Mouse (Mus musculus) embryonic facial prominence, embryonic 15.5 days (tissue): ENCODE data around the gene Plscr1. TPM values are rescaled to one million over a fixed set of nuclear protein-coding genes. Genes with fewer than 3 reads are reported as not detected.

Source experiments
- ATAC-seq: fragments of 200-750 bp; cut with Nextera tagmentation; 2 replicates; pipeline ENCODE4 v1.8.0; 2017; ENCODE audit warnings: low read depth, moderate TSS enrichment; ENCODE audit not compliant: insufficient number of reproducible peaks, low FRiP score, low TSS enrichment
- H3K27ac ChIP-seq: fragments of 300-500 bp; sonication (generic); replicated peaks from 2 replicates; pipeline ENCODE4 v1.5.1; 2015; ENCODE audit warnings: mild to moderate bottlenecking, inconsistent platforms
- H3K27me3 ChIP-seq: fragments of 300-500 bp; sonication (generic); 2 replicates; pipeline ENCODE4 v1.6.1; 2015; ENCODE audit warnings: inconsistent platforms
- H3K36me3 ChIP-seq: fragments of 300-500 bp; sonication (generic); 2 replicates; pipeline ENCODE4 v1.6.1; 2015; ENCODE audit warnings: mild to moderate bottlenecking, inconsistent platforms
- H3K4me1 ChIP-seq: fragments of 300-500 bp; sonication (generic); 2 replicates; pipeline ENCODE4 v1.6.1; 2015; ENCODE audit warnings: inconsistent platforms
- H3K4me2 ChIP-seq: fragments of 300-500 bp; sonication (generic); replicated peaks from 2 replicates; pipeline ENCODE4 v1.6.1; 2015; ENCODE audit warnings: mild to moderate bottlenecking, inconsistent platforms
- H3K4me3 ChIP-seq: fragments of 300-500 bp; sonication (generic); replicated peaks from 2 replicates; pipeline ENCODE4 v1.5.1; 2015; ENCODE audit warnings: mild to moderate bottlenecking, inconsistent platforms
- H3K9ac ChIP-seq: fragments of 300-500 bp; sonication (generic); 2 replicates; pipeline ENCODE4 v1.6.1; 2015; ENCODE audit warnings: inconsistent platforms
- H3K9me3 ChIP-seq: fragments of 300-500 bp; sonication (generic); replicated peaks from 2 replicates; pipeline ENCODE4 v1.6.1; 2016; ENCODE audit warnings: inconsistent platforms
- WGBS: fragments of 180-500 bp; shearing (Covaris S2); methylation state at CpG from one replicate; pipeline ENCODE4 v1.1.7; 2015; 5-methylcytosine and 5-hydroxymethylcytosine counted together
- polyA plus RNA-seq: library from polyadenylated mRNA; unstranded; fragments of >200 nt; fragmentation: Nextera tagmentation; extraction: Ambion mirVana; gene quantifications from 2 replicates; pipeline ENCODE4 v1.2.1, GENCODE M21; 2015

Plscr1 gene
- polyA plus RNA-seq, 1 experiment from 2014 or later: 18.9 TPM

GRCm38 (mm10) chr9:92226127-92226655, 23.4 kb upstream of the Plscr1 start:
- Histone ChIP-seq H3K36me3 (no peaks in the 10 kb centered on the region), H3K4me2 (no peak overlapping the region), H3K27ac (no peak overlapping the region), H3K9ac (no peak overlapping the region), H3K4me3 (no peak overlapping the region), H3K9me3 (no peaks in the 10 kb centered on the region), H3K4me1 (no peaks in the 10 kb centered on the region), H3K27me3 (no peaks in the 10 kb centered on the region)
- no peak for ATAC-seq
- WGBS: 72% methylated on average over 3 of the region's 3 CpGs

GRCm38 (mm10) chr9:92226795-92227194, 22.8 kb upstream of the Plscr1 start:
- no peaks in the 10 kb centered on the region for H3K36me3 ChIP-seq
- WGBS: 65% methylated on average over 3 of the region's 3 CpGs
- no peak overlapping the region for H3K4me2 ChIP-seq
- H3K4me3 ChIP-seq: no peak overlapping the region
- no peaks in the 10 kb centered on the region for H3K4me1 ChIP-seq
- no peaks in the 10 kb centered on the region for H3K9me3 ChIP-seq
- H3K27ac ChIP-seq: no peak overlapping the region
- H3K9ac ChIP-seq: no peak overlapping the region
- ATAC-seq: no peak
- no peaks in the 10 kb centered on the region for H3K27me3 ChIP-seq

GRCm38 (mm10) chr9:92228867-92229832, 20.4 kb upstream of the Plscr1 start:
- Histone ChIP-seq H3K9me3 (no peaks in the 10 kb centered on the region), H3K36me3 (no peaks in the 10 kb centered on the region), H3K27me3 (no peaks in the 10 kb centered on the region), H3K27ac (no peak overlapping the region), H3K4me2 (no peak overlapping the region), H3K9ac (no peak overlapping the region), H3K4me3 (no peak overlapping the region), H3K4me1 (no peaks in the 10 kb centered on the region)
- no peak for ATAC-seq
- WGBS: 83% methylated on average over 16 of the region's 16 CpGs

- Histone ChIP-seq H3K27ac (no peak overlapping the region), H3K36me3 (no peaks in the 10 kb centered on the region), H3K4me2 (no peak overlapping the region), H3K4me1 (no peaks in the 10 kb centered on the region), H3K27me3 (no peaks in the 10 kb centered on the region), H3K9ac (no peak overlapping the region), H3K4me3 (no peak overlapping the region), H3K9me3 (no peaks in the 10 kb centered on the region)
- WGBS: 75% methylated on average over 2 of the region's 2 CpGs
- no peak for ATAC-seq
Measured at GRCm38 (mm10) chr9:92229833-92230205, 19.7 kb upstream of the Plscr1 start.

GRCm38 (mm10) chr9:92234901-92235458, 14.6 kb upstream of the Plscr1 start:
- 87% methylated on average over 11 of the region's 11 CpGs for WGBS
- Histone ChIP-seq H3K27me3 (no peaks in the 10 kb centered on the region), H3K36me3 (no peaks in the 10 kb centered on the region), H3K9ac (no peak overlapping the region), H3K4me2 (no peak overlapping the region), H3K4me3 (no peak overlapping the region), H3K27ac (no peak overlapping the region), H3K4me1 (no peaks in the 10 kb centered on the region), H3K9me3 (no peaks in the 10 kb centered on the region)
- no peak for ATAC-seq

GRCm38 (mm10) chr9:92248773-92249446, 640 bp upstream of the Plscr1 start:
- ATAC-seq: no peak
- Histone ChIP-seq H3K36me3 (no peaks in the 10 kb centered on the region), H3K4me2 (no peak overlapping the region), H3K9me3 (no peaks in the 10 kb centered on the region), H3K27ac (no peak overlapping the region), H3K9ac (no peak overlapping the region), H3K4me3 (no peak overlapping the region), H3K27me3 (no peaks in the 10 kb centered on the region), H3K4me1 (peaks cover 11% of the 10 kb centered on the region)
- WGBS: 80% methylated on average over 7 of the region's 7 CpGs

- peak overlapping the region; percentile 85 for H3K4me2 ChIP-seq
- H3K9ac ChIP-seq: peak overlapping the region; percentile 51
- peak; percentile 88 for ATAC-seq
- peaks cover 11% of the 10 kb centered on the region for H3K4me1 ChIP-seq
- peak overlapping the region; percentile 61 for H3K4me3 ChIP-seq
- H3K36me3 ChIP-seq: no peaks in the 10 kb centered on the region
- H3K9me3 ChIP-seq: no peaks in the 10 kb centered on the region
- peak overlapping the region; percentile 81 for H3K27ac ChIP-seq
- WGBS: under 1% methylated on average over 40 of the region's 40 CpGs
- no peaks in the 10 kb centered on the region for H3K27me3 ChIP-seq
Measured at GRCm38 (mm10) chr9:92249987-92250772, 630 bp downstream of the Plscr1 start.

- Histone ChIP-seq H3K36me3 (no peaks in the 10 kb centered on the region), H3K27me3 (no peaks in the 10 kb centered on the region), H3K9ac (no peak overlapping the region), H3K27ac (no peak overlapping the region), H3K4me1 (peaks cover 11% of the 10 kb centered on the region), H3K4me2 (no peak overlapping the region), H3K4me3 (no peak overlapping the region), H3K9me3 (no peaks in the 10 kb centered on the region)
- ATAC-seq: no peak
- 68% methylated on average over 5 of the region's 5 CpGs for WGBS
Measured at GRCm38 (mm10) chr9:92252718-92253117, 3.2 kb downstream of the Plscr1 start.

GRCm38 (mm10) chr9:92253585-92254321, 4.2 kb downstream of the Plscr1 start:
- H3K4me3 ChIP-seq: no peak overlapping the region
- WGBS: 88% methylated on average over 10 of the region's 10 CpGs

GRCm38 (mm10) chr9:92260481-92261159, 11.1 kb downstream of the Plscr1 start:
- Histone ChIP-seq H3K27me3 (no peaks in the 10 kb centered on the region), H3K9me3 (no peaks in the 10 kb centered on the region), H3K4me1 (no peaks in the 10 kb centered on the region), H3K9ac (no peak overlapping the region), H3K27ac (no peak overlapping the region), H3K4me2 (no peak overlapping the region), H3K4me3 (no peak overlapping the region), H3K36me3 (no peaks in the 10 kb centered on the region)
- 59% methylated on average over 7 of the region's 7 CpGs for WGBS
- no peak for ATAC-seq

More at GRCm38 (mm10) chr9:92253585-92254321, 4.2 kb downstream of the Plscr1 start:
- no peak for ATAC-seq
- no peak overlapping the region for H3K27ac ChIP-seq
- H3K36me3 ChIP-seq: no peaks in the 10 kb centered on the region
- H3K9me3 ChIP-seq: no peaks in the 10 kb centered on the region
- no peaks in the 10 kb centered on the region for H3K27me3 ChIP-seq
- no peak overlapping the region for H3K4me2 ChIP-seq
- peaks cover 11% of the 10 kb centered on the region for H3K4me1 ChIP-seq
- H3K9ac ChIP-seq: no peak overlapping the region
